Mouse (Mus musculus) embryonic fibroblast, embryonic 13.5 days (primary cell): ENCODE measurements around the gene Sfmbt1.

ENCODE experiments used
- CTCF ChIP-seq: IDR thresholded peaks from 2 replicates; pipeline ENCODE4 v1.5.1; 2011; ENCODE audit warnings: mild to moderate bottlenecking, control low read depth, low read length, moderate library complexity, borderline replicate concordance; ENCODE audit not compliant: insufficient read depth
- POLR2A ChIP-seq: IDR thresholded peaks from 2 replicates; pipeline ENCODE4 v1.6.1; 2011; ENCODE audit warnings: low read depth, mild to moderate bottlenecking, control low read depth, low read length, moderate library complexity

DNA sequence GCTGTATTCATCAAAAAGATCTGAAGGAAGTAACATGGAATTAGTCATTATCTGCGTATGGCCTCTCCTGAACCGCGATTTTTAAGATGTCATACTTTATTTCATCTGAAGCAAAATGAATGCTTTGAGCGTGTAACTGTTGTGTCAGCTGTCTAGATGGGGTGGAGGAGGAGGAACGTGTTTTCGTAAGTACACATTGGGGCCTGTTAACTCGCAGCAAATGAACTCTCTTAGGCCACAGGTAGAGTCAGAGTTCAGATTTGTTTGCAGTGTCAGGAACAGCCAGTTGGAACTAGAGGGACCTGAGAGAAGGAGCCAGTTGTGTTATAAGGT, 2.3 kb downstream of the Sfmbt1 start:
- no peak for TF ChIP-seq CTCF
- TF ChIP-seq POLR2A, result no peak
